Mouse (Mus musculus) megakaryocyte, embryonic 14.5 days (primary cell): ENCODE results near the gene Itga9.

Experiments
- FLI1 ChIP-seq: IDR thresholded peaks from 2 replicates; pipeline ENCODE4 v1.6.1; 2012; ENCODE audit warnings: low read length, inconsistent platforms, mixed read lengths
- GATA1 ChIP-seq: IDR thresholded peaks from 3 replicates; pipeline ENCODE4 v1.6.1; 2012; ENCODE audit warnings: mixed read lengths, low read length, inconsistent platforms, borderline replicate concordance

DNA sequence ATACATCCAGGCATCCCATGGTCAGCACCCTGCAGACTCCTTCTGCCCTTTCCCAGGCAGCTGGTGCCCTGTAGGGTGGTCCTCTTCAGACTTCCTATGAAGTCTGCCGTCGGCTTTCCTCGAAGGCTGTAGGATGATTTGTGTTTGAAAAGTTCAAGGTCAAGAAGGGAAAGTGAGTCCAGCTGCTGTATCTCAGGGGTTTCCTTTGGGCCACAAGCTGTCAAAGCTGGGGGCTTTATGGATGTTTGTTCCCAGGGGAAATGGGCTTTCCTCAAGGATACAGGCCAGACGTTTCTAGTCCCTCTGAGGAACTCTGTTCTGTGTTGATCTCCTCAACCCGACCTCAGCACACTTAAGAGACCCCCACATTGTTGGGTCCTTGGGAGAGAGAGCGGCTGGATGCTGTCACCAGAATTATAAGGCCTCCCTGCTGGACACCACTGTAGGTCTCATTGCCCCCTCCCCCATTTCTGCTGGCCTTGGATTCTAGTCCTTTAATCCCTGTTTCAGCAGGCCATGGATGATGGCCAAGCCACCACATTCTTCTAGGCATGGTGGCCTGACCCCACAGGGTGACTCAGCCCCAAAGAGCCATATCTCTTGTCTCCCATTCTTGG lies 23.4 kb downstream of the Itga9 start:
- TF ChIP-seq GATA1 (no peak), FLI1 (no peak)
